Mouse (Mus musculus) liver, embryonic 11.5 days (tissue): ENCODE results near the gene Slc17a1. TPM values are rescaled to one million over a fixed set of nuclear protein-coding genes. Genes with fewer than 3 reads are reported as not detected.

ENCODE experiments used
- ATAC-seq: fragments of 200-750 bp; cut with Nextera tagmentation; replicated peaks from 2 replicates; pipeline ENCODE4 v1.8.0; 2017; ENCODE audit warnings: moderate number of reproducible peaks, mild to moderate bottlenecking, moderate TSS enrichment, moderate library complexity; ENCODE audit not compliant: low FRiP score
- DNase-seq: peaks from one replicate; pipeline ENCODE4 v3.0.0-alpha.2; 2017; ENCODE audit warnings: low spot score
- H3K27ac ChIP-seq: fragments of 300-500 bp; sonication (generic); 2 replicates; pipeline ENCODE4 v1.5.1; 2014; ENCODE audit warnings: mild to moderate bottlenecking, low read depth, low read length, control low read depth
- H3K27me3 ChIP-seq: fragments of 300-500 bp; sonication (generic); replicated peaks from 2 replicates; pipeline ENCODE4 v1.6.1; 2014; ENCODE audit warnings: low read length, mixed read lengths; ENCODE audit not compliant: control insufficient read depth, insufficient read depth
- H3K36me3 ChIP-seq: fragments of 300-500 bp; sonication (generic); 2 replicates; pipeline ENCODE4 v1.6.1; 2014; ENCODE audit warnings: mild to moderate bottlenecking, low read length, moderate library complexity, mixed read lengths; ENCODE audit not compliant: control insufficient read depth, insufficient read depth
- H3K4me1 ChIP-seq: fragments of 300-500 bp; sonication (generic); replicated peaks from 2 replicates; pipeline ENCODE4 v1.6.1; 2014; ENCODE audit warnings: low read length, mixed read lengths; ENCODE audit not compliant: control insufficient read depth, insufficient read depth
- H3K4me2 ChIP-seq: fragments of 300-500 bp; sonication (generic); 2 replicates; pipeline ENCODE4 v1.6.1; 2014; ENCODE audit warnings: mild to moderate bottlenecking, control low read depth, moderate library complexity
- H3K4me3 ChIP-seq: fragments of 300-500 bp; sonication (generic); 2 replicates; pipeline ENCODE4 v1.5.1; 2014; ENCODE audit warnings: low read depth, low read length, control low read depth
- H3K9ac ChIP-seq: fragments of 300-500 bp; sonication (generic); 2 replicates; pipeline ENCODE4 v1.6.1; 2014; ENCODE audit warnings: low read depth, low read length, control low read depth
- H3K9me3 ChIP-seq: fragments of 300-500 bp; sonication (generic); 2 replicates; pipeline ENCODE4 v1.6.1; 2016; ENCODE audit warnings: low read length, inconsistent platforms, mixed read lengths; ENCODE audit not compliant: control insufficient read depth
- WGBS: fragments of 180-500 bp; shearing (Covaris S2); extraction: QIAGEN DNeasy Blood & Tissue Kit; methylation state at CpG from one replicate; pipeline ENCODE4 v1.1.7; 2014; 5-methylcytosine and 5-hydroxymethylcytosine counted together
- polyA plus RNA-seq: library from polyadenylated mRNA; unstranded; fragments of >200 nt; fragmentation: Nextera tagmentation; extraction: Ambion mirVana; gene quantifications from 2 replicates; pipeline ENCODE4 v1.2.1, GENCODE M21; 2014

Gene Slc17a1
- polyA plus RNA-seq, 1 experiment from 2014 or later: not detected

- Histone ChIP-seq H3K9ac (no peak overlapping the region), H3K9me3 (no peaks in the 10 kb centered on the region), H3K27ac (no peak overlapping the region), H3K4me3 (no peak overlapping the region), H3K4me2 (no peak overlapping the region), H3K27me3 (no peaks in the 10 kb centered on the region), H3K4me1 (no peaks in the 10 kb centered on the region), H3K36me3 (no peaks in the 10 kb centered on the region)
- 59% methylated on average over 2 of the region's 2 CpGs for WGBS
- DNase-seq: no peak
- no peak for ATAC-seq
Observed at GRCm38 (mm10) chr13:23849299-23849698, 18.3 kb upstream of the Slc17a1 start.

GRCm38 (mm10) chr13:23856401-23856800 lies 11.1 kb upstream of the Slc17a1 start:
- H3K4me1 ChIP-seq: no peaks in the 10 kb centered on the region
- 63% methylated on average over 3 of the region's 3 CpGs for WGBS
- no peak for DNase-seq
- H3K9me3 ChIP-seq: no peaks in the 10 kb centered on the region
- no peak for ATAC-seq
- no peaks in the 10 kb centered on the region for H3K27me3 ChIP-seq
- no peak overlapping the region for H3K9ac ChIP-seq
- no peak overlapping the region for H3K27ac ChIP-seq
- H3K36me3 ChIP-seq: no peaks in the 10 kb centered on the region
- H3K4me3 ChIP-seq: no peak overlapping the region
- H3K4me2 ChIP-seq: no peak overlapping the region

- no peaks in the 10 kb centered on the region for H3K27me3 ChIP-seq
- H3K36me3 ChIP-seq: no peaks in the 10 kb centered on the region
- no peak overlapping the region for H3K4me3 ChIP-seq
- peaks cover 10% of the 10 kb centered on the region; the same call in 1 of the 2 replicates for H3K4me1 ChIP-seq
- DNase-seq: no peak
- H3K27ac ChIP-seq: no peak overlapping the region
- H3K4me2 ChIP-seq: no peak overlapping the region
- H3K9me3 ChIP-seq: no peaks in the 10 kb centered on the region
- no peak overlapping the region for H3K9ac ChIP-seq
- ATAC-seq: no peak
Observed at GRCm38 (mm10) chr13:23861815-23862214, 5.7 kb upstream of the Slc17a1 start.

GRCm38 (mm10) chr13:23864711-23865110 lies 2.8 kb upstream of the Slc17a1 start:
- Histone ChIP-seq H3K36me3 (no peaks in the 10 kb centered on the region), H3K9me3 (no peaks in the 10 kb centered on the region), H3K4me2 (no peak overlapping the region), H3K27ac (no peak overlapping the region), H3K4me1 (peaks cover 10% of the 10 kb centered on the region), H3K27me3 (no peaks in the 10 kb centered on the region), H3K4me3 (no peak overlapping the region), H3K9ac (no peak overlapping the region)
- DNase-seq: no peak
- ATAC-seq: no peak
- 77% methylated on average over 9 of the region's 9 CpGs for WGBS

- Histone ChIP-seq H3K9ac (no peak overlapping the region), H3K36me3 (no peaks in the 10 kb centered on the region), H3K27ac (no peak overlapping the region), H3K4me1 (peaks cover 10% of the 10 kb centered on the region), H3K4me3 (no peak overlapping the region), H3K4me2 (no peak overlapping the region), H3K27me3 (no peaks in the 10 kb centered on the region), H3K9me3 (no peaks in the 10 kb centered on the region)
- 61% methylated on average over 9 of the region's 9 CpGs for WGBS
- DNase-seq (no peak), ATAC-seq (no peak)
Observed at GRCm38 (mm10) chr13:23866086-23866710, 1.4 kb upstream of the Slc17a1 start.

- H3K9ac ChIP-seq: no peak overlapping the region
- DNase-seq (no peak), ATAC-seq (no peak)
- H3K9me3 ChIP-seq: no peaks in the 10 kb centered on the region
- no peak overlapping the region for H3K4me2 ChIP-seq
- H3K4me1 ChIP-seq: peaks cover 10% of the 10 kb centered on the region
- no peaks in the 10 kb centered on the region for H3K36me3 ChIP-seq
- 83% methylated on average over 6 of the region's 6 CpGs for WGBS
- no peak overlapping the region for H3K27ac ChIP-seq
- H3K27me3 ChIP-seq: no peaks in the 10 kb centered on the region
- H3K4me3 ChIP-seq: no peak overlapping the region
Observed at GRCm38 (mm10) chr13:23867000-23867399, 550 bp upstream of the Slc17a1 start.

GRCm38 (mm10) chr13:23868790-23869533 lies 1.4 kb downstream of the Slc17a1 start:
- Histone ChIP-seq H3K9me3 (no peaks in the 10 kb centered on the region), H3K4me2 (no peak overlapping the region), H3K9ac (no peak overlapping the region), H3K4me3 (no peak overlapping the region), H3K27me3 (no peaks in the 10 kb centered on the region), H3K36me3 (no peaks in the 10 kb centered on the region), H3K27ac (no peak overlapping the region), H3K4me1 (peaks cover 10% of the 10 kb centered on the region)
- DNase-seq (no peak), ATAC-seq (no peak)
- WGBS: 72% methylated on average over 8 of the region's 8 CpGs

GRCm38 (mm10) chr13:23869996-23870395 lies 2.4 kb downstream of the Slc17a1 start:
- Histone ChIP-seq H3K4me1 (peaks cover 7% of the 10 kb centered on the region), H3K27me3 (no peaks in the 10 kb centered on the region), H3K4me3 (no peak overlapping the region), H3K4me2 (no peak overlapping the region), H3K27ac (no peak overlapping the region), H3K9ac (no peak overlapping the region), H3K9me3 (no peaks in the 10 kb centered on the region), H3K36me3 (no peaks in the 10 kb centered on the region)
- 72% methylated on average over 3 of the region's 3 CpGs for WGBS
- ATAC-seq: no peak
- no peak for DNase-seq

- H3K4me3 ChIP-seq: no peak overlapping the region
- H3K4me2 ChIP-seq: no peak overlapping the region
- 64% methylated on average over 5 of the region's 5 CpGs for WGBS
- no peaks in the 10 kb centered on the region for H3K9me3 ChIP-seq
- H3K27ac ChIP-seq: no peak overlapping the region
- ATAC-seq (no peak), DNase-seq (no peak)
- H3K9ac ChIP-seq: no peak overlapping the region
- no peaks in the 10 kb centered on the region for H3K36me3 ChIP-seq
- no peaks in the 10 kb centered on the region for H3K27me3 ChIP-seq
- no peaks in the 10 kb centered on the region; the same call in 1 of the 2 replicates for H3K4me1 ChIP-seq
Observed at GRCm38 (mm10) chr13:23873141-23873540, 5.6 kb downstream of the Slc17a1 start.
